Mouse (Mus musculus) ES-Bruce4 (cell line): ENCODE data around the gene Plxnb1. TPM values are rescaled to one million over a fixed set of nuclear protein-coding genes. Genes with fewer than 3 reads are reported as not detected.

Experiments used
- H3K27ac ChIP-seq: 2 replicates; pipeline ENCODE4 v1.5.1; 2012; ENCODE audit warnings: low read length, inconsistent platforms; ENCODE audit not compliant: insufficient read depth
- H3K27me3 ChIP-seq: 2 replicates; pipeline ENCODE4 v1.6.1; 2012; ENCODE audit warnings: mild to moderate bottlenecking, low read length, inconsistent platforms; ENCODE audit not compliant: control insufficient read depth, poor library complexity, insufficient read depth, severe bottlenecking
- H3K36me3 ChIP-seq: 2 replicates; pipeline ENCODE4 v1.6.1; 2012; ENCODE audit warnings: inconsistent platforms, mild to moderate bottlenecking, low read length, moderate library complexity; ENCODE audit not compliant: control insufficient read depth, poor library complexity, insufficient read depth, severe bottlenecking
- H3K4me1 ChIP-seq: one replicate; pipeline ENCODE4 v1.8.1; 2011; ENCODE audit warnings: low read length; ENCODE audit not compliant: control insufficient read depth, insufficient read depth
- H3K4me3 ChIP-seq: 2 replicates; pipeline ENCODE4 v1.5.1; 2011; ENCODE audit warnings: low read depth, mild to moderate bottlenecking, low read length
- H3K9ac ChIP-seq: 2 replicates; pipeline ENCODE4 v1.6.1; 2012; ENCODE audit warnings: low read depth, mild to moderate bottlenecking, inconsistent platforms; ENCODE audit not compliant: poor library complexity, severe bottlenecking
- H3K9me3 ChIP-seq: replicated peaks from 2 replicates; pipeline ENCODE4 v1.6.1; 2012; ENCODE audit warnings: mild to moderate bottlenecking, low read length, inconsistent platforms; ENCODE audit not compliant: control insufficient read depth, poor library complexity, insufficient read depth, severe bottlenecking
- CTCF ChIP-seq: IDR thresholded peaks from one replicate; pipeline ENCODE4 v1.8.1; 2011; ENCODE audit warnings: low read depth, low read length
- EP300 ChIP-seq: IDR thresholded peaks from 2 replicates; pipeline ENCODE4 v1.6.1; 2011; ENCODE audit warnings: low read depth, low read length; ENCODE audit not compliant: insufficient read depth
- POLR2A ChIP-seq: IDR thresholded peaks from one replicate; pipeline ENCODE4 v1.8.1; 2011; ENCODE audit warnings: low read length; ENCODE audit not compliant: insufficient read depth
- polyA plus RNA-seq: library from polyadenylated mRNA; stranded (reverse); fragments of >200 nt; gene quantifications from 2 replicates; pipeline ENCODE4 v1.2.4, GENCODE M21; 2011; ENCODE audit warnings: low read depth; ENCODE audit not compliant: missing spikeins, insufficient read depth, insufficient read length

Gene Plxnb1
- polyA plus RNA-seq, 1 experiment, result 16.1 TPM

- Histone ChIP-seq H3K9ac (no peak overlapping the region), H3K4me1 (peaks cover 4% of the 10 kb centered on the region), H3K4me3 (no peak overlapping the region), H3K27me3 (no peaks in the 10 kb centered on the region), H3K27ac (no peak overlapping the region), H3K9me3 (no peaks in the 10 kb centered on the region), H3K36me3 (no peaks in the 10 kb centered on the region; the same call in 1 of the 2 replicates)
- no peak for TF ChIP-seq EP300
- no peak for TF ChIP-seq POLR2A
- TF ChIP-seq CTCF, result no peak
Measured at GRCm38 (mm10) chr9:109091802-109092201, 3.4 kb upstream of the Plxnb1 start.

DNA sequence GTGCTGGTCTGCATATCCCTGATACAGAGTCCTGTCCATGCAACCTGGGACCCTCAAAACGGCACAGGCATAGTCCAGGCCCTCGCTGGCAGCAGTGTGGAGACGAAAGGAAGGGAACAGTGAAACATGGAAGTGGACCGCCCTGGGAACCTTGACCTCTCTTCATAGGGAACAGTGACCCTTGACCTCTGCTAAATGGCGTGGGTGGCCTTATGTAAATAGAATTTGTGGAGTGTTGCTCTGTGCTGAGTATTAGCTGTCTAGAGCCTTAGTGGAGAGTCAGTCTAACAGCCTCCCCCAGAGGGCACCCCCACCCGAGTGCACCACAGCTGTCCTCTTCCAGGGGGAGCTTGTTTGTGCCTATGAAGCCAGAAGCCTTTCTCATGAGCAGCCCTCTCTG is 2.4 kb upstream of the Plxnb1 start:
- Histone ChIP-seq H3K4me3 (no peak overlapping the region), H3K36me3 (no peaks in the 10 kb centered on the region; the same call in 1 of the 2 replicates), H3K27ac (no peak overlapping the region), H3K9ac (no peak overlapping the region), H3K4me1 (peaks cover 6% of the 10 kb centered on the region), H3K27me3 (no peaks in the 10 kb centered on the region), H3K9me3 (no peaks in the 10 kb centered on the region)
- TF ChIP-seq EP300, result no peak
- no peak for TF ChIP-seq CTCF
- no peak for TF ChIP-seq POLR2A

DNA sequence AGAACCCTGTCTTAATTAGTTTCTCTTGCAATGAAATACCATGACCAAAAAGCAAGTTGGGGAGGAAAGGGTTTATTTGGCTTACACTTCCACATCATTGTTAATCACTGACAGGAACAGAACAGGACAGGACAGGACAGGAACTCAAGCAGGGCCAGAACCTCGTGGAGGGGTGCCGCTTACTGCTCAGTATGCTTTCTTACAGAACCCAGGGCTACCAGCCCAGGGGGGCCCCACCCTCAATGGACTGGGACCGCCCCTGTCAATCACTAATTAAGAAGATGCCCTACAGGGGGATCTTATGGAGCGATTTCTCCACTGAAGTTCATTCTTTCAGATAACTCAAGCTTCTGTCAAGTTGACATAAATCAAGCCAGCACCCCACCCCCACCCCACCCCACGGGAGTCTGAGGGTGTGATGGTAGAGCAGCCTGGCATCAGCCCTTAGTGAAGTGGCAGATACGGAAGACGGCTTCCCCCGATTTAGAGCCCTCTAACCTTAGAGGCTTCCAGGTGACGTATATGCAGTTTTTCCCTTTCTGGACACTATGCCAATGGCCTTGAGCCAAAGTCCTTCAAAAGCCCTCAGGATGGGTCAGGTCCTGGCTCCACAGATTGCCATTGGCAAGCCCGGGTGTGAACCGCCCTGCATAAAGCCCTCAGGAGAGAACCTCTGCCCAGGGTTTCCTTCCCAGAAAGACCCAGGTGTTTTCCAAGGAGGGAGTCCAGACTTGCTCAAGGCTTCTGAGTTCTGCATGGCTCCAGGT is 1.2 kb upstream of the Plxnb1 start:
- TF ChIP-seq POLR2A (no peak), EP300 (no peak), CTCF (no peak)
- Histone ChIP-seq H3K36me3 (no peaks in the 10 kb centered on the region; the same call in 1 of the 2 replicates), H3K9me3 (no peaks in the 10 kb centered on the region), H3K4me3 (peak overlapping the region; percentile 61), H3K4me1 (peaks cover 6% of the 10 kb centered on the region), H3K27me3 (no peaks in the 10 kb centered on the region), H3K9ac (peak overlapping the region; percentile 83; the same call in 1 of the 2 replicates), H3K27ac (peak overlapping the region; percentile 78)

GRCm38 (mm10) chr9:109094553-109095136 is 544 bp upstream of the Plxnb1 start:
- Histone ChIP-seq H3K36me3 (no peaks in the 10 kb centered on the region; the same call in 1 of the 2 replicates), H3K9me3 (no peaks in the 10 kb centered on the region), H3K4me1 (peaks cover 6% of the 10 kb centered on the region), H3K27me3 (no peaks in the 10 kb centered on the region), H3K9ac (peak overlapping the region; percentile 83), H3K4me3 (peak overlapping the region; percentile 61), H3K27ac (peak overlapping the region; percentile 78)
- TF ChIP-seq POLR2A, result no peak
- no peak for TF ChIP-seq CTCF
- TF ChIP-seq EP300, result no peak

DNA sequence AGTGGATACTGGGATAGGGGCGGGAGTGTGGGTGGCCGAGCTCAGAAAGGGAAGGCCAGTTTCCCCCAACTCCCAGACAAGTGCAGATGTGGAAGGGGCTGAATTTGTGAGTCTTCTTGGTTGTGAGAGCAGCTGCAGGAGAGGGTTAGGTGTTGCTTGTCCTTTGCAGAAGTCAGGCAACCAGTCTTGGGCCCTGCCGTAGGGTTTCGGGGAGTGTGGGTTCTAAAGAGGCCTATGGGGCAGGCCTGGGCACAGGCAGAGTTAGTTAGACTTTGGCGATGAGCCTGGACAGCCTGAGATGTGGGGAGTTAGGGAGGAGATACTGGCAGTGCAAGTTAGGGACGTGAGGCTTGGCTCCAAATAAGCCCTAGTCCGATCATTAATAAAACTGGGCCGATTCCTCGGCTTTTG is 1.1 kb downstream of the Plxnb1 start:
- Histone ChIP-seq H3K4me1 (peaks cover 6% of the 10 kb centered on the region), H3K27ac (peak overlapping the region; percentile 21)

GRCm38 (mm10) chr9:109096856-109097255 is 1.7 kb downstream of the Plxnb1 start:
- Histone ChIP-seq H3K9me3 (no peaks in the 10 kb centered on the region), H3K27ac (0 out of 2 replicates have a peak overlapping the region, but pooled peaks have one; percentile 21), H3K4me1 (peaks cover 6% of the 10 kb centered on the region), H3K4me3 (peak overlapping the region; percentile 19), H3K27me3 (no peaks in the 10 kb centered on the region), H3K36me3 (no peaks in the 10 kb centered on the region; the same call in 1 of the 2 replicates), H3K9ac (peak overlapping the region; percentile 83)
- no peak for TF ChIP-seq EP300
- TF ChIP-seq POLR2A, result no peak
- no peak for TF ChIP-seq CTCF

More for the DNA sequence above, 1.1 kb downstream of the Plxnb1 start:
- Histone ChIP-seq H3K9me3 (no peaks in the 10 kb centered on the region), H3K4me3 (peak overlapping the region; percentile 71), H3K36me3 (no peaks in the 10 kb centered on the region; the same call in 1 of the 2 replicates), H3K27me3 (no peaks in the 10 kb centered on the region), H3K9ac (peak overlapping the region; percentile 83)
- no peak for TF ChIP-seq POLR2A
- TF ChIP-seq CTCF, result no peak
- TF ChIP-seq EP300, result no peak
